Mouse (Mus musculus) myocyte (in vitro differentiated cells): ENCODE data around the gene Pnkd. TPM values are rescaled to one million over a fixed set of nuclear protein-coding genes. Genes with fewer than 3 reads are reported as not detected.

Experiments used
- H3K27me3 ChIP-seq: one replicate; pipeline ENCODE4 v1.6.1; 2011; ENCODE audit not compliant: control insufficient read depth, insufficient read depth, insufficient read length
- H3K36me3 ChIP-seq: one replicate; pipeline ENCODE4 v1.6.1; 2011; ENCODE audit not compliant: control insufficient read depth, insufficient read depth
- H3K4me2 ChIP-seq: one replicate; pipeline ENCODE4 v1.6.1; 2011; ENCODE audit warnings: low read depth, control low read depth
- H3K4me3 ChIP-seq: one replicate; pipeline ENCODE4 v1.5.1; 2011; ENCODE audit warnings: mild to moderate bottlenecking, control low read depth, moderate library complexity
- H3K79me2 ChIP-seq: one replicate; pipeline ENCODE4 v1.6.1; 2011; ENCODE audit not compliant: control insufficient read depth, insufficient read depth
- H3ac ChIP-seq: one replicate; pipeline ENCODE4 v1.6.1; 2011; ENCODE audit not compliant: control insufficient read depth, insufficient read length
- CEBPB ChIP-seq: IDR thresholded peaks from 2 replicates; pipeline ENCODE4 v1.6.1; 2011; ENCODE audit warnings: mild to moderate bottlenecking, moderate library complexity; ENCODE audit not compliant: poor library complexity, insufficient read depth, severe bottlenecking
- E2F4 ChIP-seq: IDR thresholded peaks from one replicate; pipeline ENCODE4 v1.6.1; 2011; ENCODE audit warnings: mild to moderate bottlenecking, control low read depth, moderate library complexity; ENCODE audit not compliant: insufficient read depth
- MAX ChIP-seq: IDR thresholded peaks from one replicate; pipeline ENCODE4 v1.6.1; 2011; ENCODE audit warnings: low read depth, mild to moderate bottlenecking, control low read depth
- MYOD1 ChIP-seq, 3 experiments: IDR thresholded peaks; one replicate each; pipeline ENCODE4 v1.6.1; 2011; ENCODE audit warnings: control low read depth in 2 of 3, low read depth in 2 of 3, mild to moderate bottlenecking in 2 of 3, moderate library complexity in 1 of 3; ENCODE audit not compliant: insufficient read length in 2 of 3, control insufficient read depth in 1 of 3
- MYOG ChIP-seq, 3 experiments: IDR thresholded peaks; one replicate each; pipeline ENCODE4 v1.6.1; 2011; ENCODE audit warnings: control low read depth in 2 of 3, low read depth in 2 of 3, mild to moderate bottlenecking in 2 of 3; ENCODE audit not compliant: insufficient read length in 2 of 3, control insufficient read depth in 1 of 3, insufficient read depth in 1 of 3
- POLR2A ChIP-seq: IDR thresholded peaks from one replicate; pipeline ENCODE4 v1.6.1; 2011; ENCODE audit warnings: low read depth, mild to moderate bottlenecking, control low read depth, moderate library complexity; ENCODE audit not compliant: insufficient read length
- POLR2AphosphoS2 ChIP-seq: IDR thresholded peaks from one replicate; pipeline ENCODE4 v1.6.1; 2011; ENCODE audit warnings: low read depth, control low read depth; ENCODE audit not compliant: insufficient read length
- REST ChIP-seq: IDR thresholded peaks from one replicate; pipeline ENCODE4 v1.6.1; 2011; ENCODE audit warnings: mild to moderate bottlenecking, control low read depth, moderate library complexity; ENCODE audit not compliant: insufficient read depth, insufficient read length
- SRF ChIP-seq: IDR thresholded peaks from one replicate; pipeline ENCODE4 v1.6.1; 2011; ENCODE audit warnings: low read depth; ENCODE audit not compliant: control insufficient read depth, insufficient read length
- TCF12 ChIP-seq: IDR thresholded peaks from one replicate; pipeline ENCODE4 v1.6.1; 2011; ENCODE audit warnings: mild to moderate bottlenecking, control low read depth; ENCODE audit not compliant: poor library complexity, insufficient read depth, severe bottlenecking
- TCF3 ChIP-seq: IDR thresholded peaks from one replicate; pipeline ENCODE4 v1.6.1; 2011; ENCODE audit warnings: low read depth, control low read depth; ENCODE audit not compliant: insufficient read length
- USF1 ChIP-seq: IDR thresholded peaks from one replicate; pipeline ENCODE4 v1.6.1; 2011; ENCODE audit warnings: low read depth, mild to moderate bottlenecking, control low read depth, moderate library complexity
- polyA plus RNA-seq: library from polyadenylated mRNA; unstranded; fragments of >200 nt; fragmentation: generic; extraction: Trizol; gene quantifications from one replicate; pipeline ENCODE4 v1.2.1, GENCODE M21; 2012; ENCODE audit warnings: missing spikeins

Gene Pnkd
- polyA plus RNA-seq, 1 experiment, result 93.7 TPM

DNA sequence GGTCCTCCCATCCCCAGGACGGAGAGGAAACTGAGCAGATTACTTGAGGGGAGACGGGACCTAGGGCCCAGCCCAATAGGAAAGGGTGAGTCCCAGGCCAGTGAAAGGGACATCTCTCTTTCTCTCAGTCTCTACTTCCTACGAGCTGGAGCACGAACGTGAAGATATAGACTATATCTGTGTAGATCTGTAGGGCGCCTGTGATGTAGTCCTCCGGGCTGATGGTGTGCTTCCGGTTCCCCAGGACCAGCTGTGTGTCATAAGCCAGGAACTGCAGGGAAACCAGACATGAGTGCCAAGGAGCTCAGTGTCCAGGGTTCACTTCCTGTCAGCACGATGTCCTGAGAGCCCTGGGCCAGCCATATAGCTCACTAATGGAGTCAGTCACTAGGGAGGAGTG lies 4.5 kb downstream of the Pnkd start:
- H3K79me2 ChIP-seq, result peaks cover 15% of the 10 kb centered on the region
- H3K36me3 ChIP-seq, result peaks cover 48% of the 10 kb centered on the region
- H3ac ChIP-seq, result no peak overlapping the region
- no peak for TF ChIP-seq MYOD1 (IDR thresholded peaks at IDR 0.05; ENCODE audit: control insufficient read depth in 1 of 3, insufficient read length in 2 of 3, low read depth in 2 of 3)
- TF ChIP-seq SRF, result no peak
- TF ChIP-seq E2F4, result no peak
- TF ChIP-seq REST, result no peak
- no peak for TF ChIP-seq MAX
- TF ChIP-seq MYOG (IDR thresholded peaks at IDR 0.05; ENCODE audit: control insufficient read depth in 1 of 3, insufficient read depth in 1 of 3, insufficient read length in 2 of 3, low read depth in 2 of 3), result no peak
- TF ChIP-seq TCF12, result no peak
- no peak for TF ChIP-seq POLR2A
- no peak for TF ChIP-seq POLR2AphosphoS2
- no peak for TF ChIP-seq TCF3
- TF ChIP-seq USF1, result no peak
- TF ChIP-seq CEBPB, result no peak
- H3K27me3 ChIP-seq, result no peaks in the 10 kb centered on the region
- no peak overlapping the region for H3K4me3 ChIP-seq
- no peak overlapping the region for H3K4me2 ChIP-seq

DNA sequence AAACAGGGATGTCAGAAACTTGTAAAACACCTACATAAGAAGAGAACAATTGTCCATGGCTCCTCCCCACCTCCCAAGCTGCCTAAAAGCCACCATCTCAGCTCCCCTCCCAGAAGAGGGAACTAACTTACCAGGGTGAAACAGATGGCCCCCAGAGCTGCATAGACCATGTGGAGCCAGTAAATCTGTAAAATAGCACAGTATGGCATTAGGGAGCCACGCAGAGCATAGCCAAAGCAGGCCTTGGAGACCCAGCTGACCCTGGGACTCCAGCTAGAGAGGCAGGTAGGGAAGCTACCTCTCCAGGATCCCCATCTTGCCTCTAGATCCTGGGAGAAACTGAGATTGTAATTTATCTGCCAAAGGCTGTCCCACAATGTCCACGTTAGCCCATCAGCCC lies 5.0 kb downstream of the Pnkd start:
- Histone ChIP-seq H3K4me2 (no peak overlapping the region), H3ac (no peak overlapping the region), H3K4me3 (no peak overlapping the region), H3K36me3 (peaks cover 48% of the 10 kb centered on the region), H3K27me3 (no peaks in the 10 kb centered on the region), H3K79me2 (peaks cover 15% of the 10 kb centered on the region)
- TF ChIP-seq SRF (no peak), MAX (no peak), MYOD1 (IDR thresholded peaks at IDR 0.05; ENCODE audit: control insufficient read depth in 1 of 3, insufficient read length in 2 of 3, low read depth in 2 of 3) (no peak), E2F4 (no peak), CEBPB (no peak), POLR2A (no peak), REST (no peak), USF1 (no peak), TCF12 (no peak), POLR2AphosphoS2 (no peak), MYOG (IDR thresholded peaks at IDR 0.05; ENCODE audit: control insufficient read depth in 1 of 3, insufficient read depth in 1 of 3, insufficient read length in 2 of 3, low read depth in 2 of 3) (no peak), TCF3 (no peak)

DNA sequence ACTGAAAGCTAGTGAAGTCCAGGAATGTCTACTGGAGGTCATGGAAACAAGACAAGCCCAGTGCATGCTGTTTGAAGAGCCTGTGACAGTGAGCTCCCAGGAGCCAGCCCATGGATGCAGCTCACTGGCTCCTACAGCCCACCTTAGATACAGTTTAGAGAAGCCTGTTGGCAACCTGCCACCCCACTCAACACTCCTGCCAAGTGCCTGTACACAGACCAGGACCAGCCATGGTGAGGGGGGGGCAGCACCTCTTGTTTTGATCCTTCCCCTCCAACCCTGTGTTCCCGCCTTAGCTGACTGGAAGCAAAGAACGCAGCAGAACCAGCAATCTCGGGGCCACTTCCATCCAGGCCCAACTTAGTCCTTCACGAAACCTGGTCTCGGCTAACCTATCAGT lies 5.4 kb downstream of the Pnkd start:
- Histone ChIP-seq H3K27me3 (no peaks in the 10 kb centered on the region), H3K36me3 (peaks cover 48% of the 10 kb centered on the region), H3K79me2 (peaks cover 15% of the 10 kb centered on the region), H3K4me2 (no peak overlapping the region), H3ac (no peak overlapping the region), H3K4me3 (no peak overlapping the region)
- TF ChIP-seq MAX (no peak), POLR2AphosphoS2 (peak; percentile 32)

DNA sequence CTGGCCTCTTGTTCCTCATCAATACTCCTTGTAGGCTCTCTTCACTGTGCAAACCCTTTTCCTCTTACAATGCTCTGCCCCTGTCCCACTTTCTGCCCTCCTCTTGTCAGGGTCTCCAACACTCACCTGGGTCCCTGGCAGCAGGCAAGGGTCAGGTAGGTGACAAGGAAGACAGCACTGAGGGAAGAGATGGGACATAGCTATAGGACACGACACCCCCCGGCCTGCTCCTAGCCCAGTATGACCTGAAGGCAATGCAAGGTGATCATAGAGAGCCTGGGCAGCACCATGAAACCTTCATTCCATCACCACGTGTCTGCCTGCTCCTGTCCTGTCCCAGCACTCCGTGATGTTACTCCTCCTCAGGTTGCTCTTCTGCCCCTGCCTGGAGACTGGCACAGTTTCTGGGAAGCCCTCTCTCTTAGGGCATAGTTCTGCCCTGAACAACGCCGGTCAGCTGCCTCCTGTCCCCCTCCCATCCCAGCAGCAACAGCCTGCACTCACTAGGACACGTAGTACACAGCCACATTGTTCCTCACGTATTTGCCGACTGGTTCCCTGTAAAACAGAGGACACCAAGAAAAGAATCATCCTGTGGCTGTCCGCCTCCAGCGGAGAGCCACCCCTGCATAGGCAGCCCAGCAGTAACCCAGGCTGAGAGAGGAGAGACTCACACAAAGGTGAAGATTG lies 7.7 kb downstream of the Pnkd start:
- no peaks in the 10 kb centered on the region for H3K27me3 ChIP-seq
- H3K4me3 ChIP-seq, result peak overlapping the region; percentile 7
- peaks cover 43% of the 10 kb centered on the region for H3K36me3 ChIP-seq
- no peak overlapping the region for H3K4me2 ChIP-seq
- peaks cover 15% of the 10 kb centered on the region for H3K79me2 ChIP-seq
- no peak overlapping the region for H3ac ChIP-seq
- TF ChIP-seq CEBPB (no peak), SRF (no peak), TCF12 (no peak), MYOG (IDR thresholded peaks at IDR 0.05; ENCODE audit: control insufficient read depth in 1 of 3, insufficient read depth in 1 of 3, insufficient read length in 2 of 3, low read depth in 2 of 3) (no peak), POLR2AphosphoS2 (peak; percentile 22), MYOD1 (IDR thresholded peaks at IDR 0.05; ENCODE audit: control insufficient read depth in 1 of 3, insufficient read length in 2 of 3, low read depth in 2 of 3) (no peak), POLR2A (peak; percentile 29), TCF3 (no peak), MAX (no peak), E2F4 (no peak), USF1 (no peak), REST (no peak)
